Mouse (Mus musculus): Measurements from ENCODE around the gene Il1f10.

GRCm38 (mm10) chr2:24276654-24277053, 14.3 kb upstream of the Il1f10 start, which contains the start of gene Il1f5:
- TF ChIP-seq CTCF (conservative IDR thresholded peaks at IDR 0.05; ENCODE audit: low read length) (no peak), POU5F1 (IDR thresholded peaks at IDR 0.05; ENCODE audit: borderline replicate concordance, low read length) (no peak)

All from E14TG2a.4 (cell line).